Mouse (Mus musculus) megakaryocyte progenitor cell, adult 5-6 weeks (primary cell): Measurements from ENCODE around the gene Tmem74b. TPM values are rescaled to one million over a fixed set of nuclear protein-coding genes. Genes with fewer than 3 reads are reported as not detected.
A peak's percentile ranks its signal among the peaks of the same experiment; 100 is the strongest.

Experiments
- ATAC-seq: replicated peaks from 2 replicates; pipeline ENCODE4 v1.8.0; 2016; ENCODE audit warnings: mild to moderate bottlenecking, moderate TSS enrichment, inconsistent platforms; ENCODE audit not compliant: poor library complexity
- total RNA-seq, 2 experiments: library from RNA; stranded (forward) in 1 of 2; stranded (reverse) in 1 of 2; fragments of 157-497, 149-512 nt in 1 of 2; fragments of 200-1000 nt in 1 of 2; gene quantifications; 2 replicates each; pipeline versions ENCODE4 v1.2.3 to v1.2.4; 2015 to 2017

Tmem74b gene
- total RNA-seq (2015) = not detected in 2 replicates
- not detected in 2 replicates for total RNA-seq (2017)

GRCm38 (mm10) chr2:151701231-151702145 is at the start of gene Tmem74b:
Gene Tmem74b, plus strand, starts transcription at chr2:151702008.
- no peak for ATAC-seq

GRCm38 (mm10) chr2:151652053-151652452 is 49.8 kb upstream of the Tmem74b start:
- peak; percentile 55 for ATAC-seq

GRCm38 (mm10) chr2:151668433-151668832 is 33.4 kb upstream of the Tmem74b start, which contains the start of gene Rad21l:
Gene Rad21l, minus strand, starts transcription at chr2:151668533.
- no peak for ATAC-seq

DNA sequence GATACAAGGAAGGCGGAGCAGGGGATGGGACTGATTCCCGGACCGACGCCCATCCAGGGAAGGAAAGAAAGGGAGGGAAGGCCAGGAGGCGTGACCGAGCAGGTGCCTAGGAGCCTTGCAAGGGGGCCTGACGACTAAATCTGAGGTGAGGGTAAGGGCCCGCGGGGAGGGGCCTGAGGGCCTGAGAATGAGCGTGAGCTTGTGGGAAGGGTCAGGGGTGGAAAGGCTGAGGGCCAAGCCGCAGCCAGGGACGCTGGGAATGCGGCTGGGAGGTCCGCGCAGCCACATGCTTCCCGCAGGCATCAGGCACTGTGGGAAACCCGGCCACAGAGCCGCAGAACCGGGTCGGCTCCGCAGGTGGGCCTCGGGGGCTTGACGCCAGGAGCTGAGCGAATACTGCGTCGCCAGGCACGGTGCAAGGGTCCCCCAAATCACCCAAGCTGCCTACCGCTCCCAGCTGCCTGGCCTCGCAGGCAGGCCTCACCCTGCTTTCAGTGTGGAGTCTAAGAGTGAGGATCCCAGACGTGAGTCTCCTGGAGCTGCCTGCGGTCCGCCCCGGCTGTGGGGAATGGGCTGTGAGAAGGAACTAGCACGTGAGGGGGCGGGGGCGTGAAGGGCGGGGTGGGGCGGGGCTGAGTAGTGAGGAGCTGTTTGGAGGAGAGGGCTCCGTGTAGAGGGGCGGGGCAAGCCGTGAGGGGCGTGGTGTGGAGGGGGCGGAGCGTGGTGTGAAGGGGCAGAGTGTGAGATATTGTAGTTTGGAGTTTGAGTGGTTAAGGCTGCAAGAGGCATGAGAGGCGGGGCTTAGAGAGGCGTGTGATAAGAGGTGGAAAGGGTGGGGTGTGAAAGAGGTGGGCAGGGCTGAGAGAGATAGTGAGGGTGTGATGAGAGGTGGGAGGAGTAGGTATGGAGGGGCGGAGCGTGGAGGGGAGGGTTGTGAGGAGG is 31.5 kb upstream of the Tmem74b start:
- ATAC-seq = peak; percentile 64

GRCm38 (mm10) chr2:151670968-151671329 is 30.9 kb upstream of the Tmem74b start:
- 0 out of 2 replicates have a peak, but pooled peaks have one; percentile 17 for ATAC-seq

- ATAC-seq = no peak
Observed at GRCm38 (mm10) chr2:151676234-151676633, 25.6 kb upstream of the Tmem74b start.

GRCm38 (mm10) chr2:151682357-151682756 is 19.5 kb upstream of the Tmem74b start:
- ATAC-seq = peak; percentile 85

GRCm38 (mm10) chr2:151682976-151683375 is 18.8 kb upstream of the Tmem74b start:
- ATAC-seq = no peak

- ATAC-seq = peak; percentile 64
Observed at GRCm38 (mm10) chr2:151702146-151702850, 490 bp downstream of the Tmem74b start.

- ATAC-seq = peak; percentile 13; the same call in 1 of the 2 replicates
Observed at GRCm38 (mm10) chr2:151702851-151703190, 1.0 kb downstream of the Tmem74b start.

- ATAC-seq = peak; percentile 75
Observed at GRCm38 (mm10) chr2:151712647-151713046, 10.8 kb downstream of the Tmem74b start.

- ATAC-seq = no peak
Observed at GRCm38 (mm10) chr2:151715526-151715925, 13.7 kb downstream of the Tmem74b start.

- ATAC-seq = no peak
Observed at GRCm38 (mm10) chr2:151716318-151717055, 14.7 kb downstream of the Tmem74b start.

- peak; percentile 42 for ATAC-seq
Observed at GRCm38 (mm10) chr2:151724094-151724493, 22.3 kb downstream of the Tmem74b start.

DNA sequence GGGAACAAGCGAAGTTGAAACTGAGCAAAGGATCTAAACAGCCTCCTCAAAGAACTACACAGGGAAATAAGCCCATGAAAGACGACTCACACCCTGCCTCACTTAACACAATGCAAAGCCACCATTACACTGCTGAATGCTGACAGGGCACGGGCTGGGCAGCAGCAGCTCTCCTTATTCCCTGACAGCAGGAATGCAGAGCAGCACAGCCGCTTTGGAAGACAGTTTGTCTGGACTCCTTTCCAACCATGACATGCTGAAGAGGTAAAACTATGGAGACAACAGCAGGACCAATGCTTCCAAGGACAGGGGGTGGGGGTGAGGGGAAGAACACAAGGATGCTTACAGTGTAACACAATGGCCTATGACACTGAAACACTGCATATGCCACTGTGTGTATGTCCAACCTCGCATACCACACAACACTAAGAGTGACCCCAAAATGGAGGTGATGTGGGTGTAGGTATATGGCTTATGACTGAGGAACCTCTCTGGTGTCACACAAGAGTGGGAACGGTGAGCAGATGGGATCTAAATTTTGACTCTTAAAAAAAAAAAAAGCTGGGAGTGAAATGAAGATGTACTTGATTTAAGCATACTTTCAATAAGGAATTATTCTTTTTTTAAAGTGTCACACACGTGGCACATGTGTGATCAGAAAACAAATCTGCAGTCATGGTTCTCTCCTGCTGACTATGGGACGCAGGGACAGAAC is 31.5 kb downstream of the Tmem74b start:
- no peak for ATAC-seq

DNA sequence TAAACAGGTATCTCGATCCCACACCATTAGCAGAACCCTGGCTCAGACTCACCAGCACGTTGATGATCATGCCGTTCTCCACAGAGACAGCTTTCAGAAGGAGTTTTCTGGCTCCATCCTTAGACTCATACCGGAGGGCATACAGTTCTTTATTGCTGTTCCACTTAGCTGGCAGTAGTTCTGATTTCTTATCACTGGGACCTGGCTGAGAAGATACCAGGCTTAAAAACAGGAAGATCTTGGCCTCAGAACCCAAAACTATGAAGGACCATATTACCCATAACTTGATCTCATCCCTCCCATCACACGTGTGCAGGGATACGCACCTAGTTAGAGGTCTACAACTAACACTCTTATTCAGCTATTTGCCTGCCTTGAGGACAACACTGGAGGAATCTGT is 33.6 kb downstream of the Tmem74b start:
- no peak for ATAC-seq

DNA sequence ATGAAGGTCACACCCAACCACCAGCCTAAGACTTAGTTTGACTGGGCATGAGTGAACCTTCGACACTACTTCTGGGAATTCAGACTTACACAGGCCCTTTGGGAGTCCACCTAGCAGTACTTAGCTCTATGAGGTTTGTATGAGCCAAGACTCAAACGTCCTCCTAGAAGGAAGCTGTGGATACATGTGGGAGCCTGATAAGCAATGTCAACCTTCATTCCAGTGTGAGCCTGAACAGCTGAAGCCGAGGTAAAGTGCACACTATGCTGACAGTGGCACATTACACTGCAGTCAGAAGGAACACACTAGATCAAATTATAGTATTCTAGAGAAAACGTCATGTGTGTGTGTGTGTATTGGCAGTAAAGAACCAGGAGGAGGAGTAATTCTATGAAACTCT is 36.7 kb downstream of the Tmem74b start:
- no peak for ATAC-seq

GRCm38 (mm10) chr2:151739081-151739480 is 37.3 kb downstream of the Tmem74b start:
- ATAC-seq = no peak

GRCm38 (mm10) chr2:151739505-151739904 is 37.7 kb downstream of the Tmem74b start:
- peak; percentile 5; the same call in 1 of the 2 replicates for ATAC-seq
